Mouse (Mus musculus) heart, embryonic 15.5 days (tissue): ENCODE data around the gene Sntg2. TPM values are rescaled to one million over a fixed set of nuclear protein-coding genes. Genes with fewer than 3 reads are reported as not detected.

Experiments used
- ATAC-seq: fragments of 200-750 bp; cut with Nextera tagmentation; replicated peaks from 2 replicates; pipeline ENCODE4 v1.8.0; 2017; ENCODE audit warnings: low read depth, moderate TSS enrichment; ENCODE audit not compliant: insufficient number of reproducible peaks, insufficient read depth, low FRiP score
- H3K27ac ChIP-seq: fragments of 300-500 bp; sonication (generic); 2 replicates; pipeline ENCODE4 v1.5.1; 2015; ENCODE audit warnings: mild to moderate bottlenecking, inconsistent platforms
- H3K27me3 ChIP-seq: fragments of 300-500 bp; sonication (generic); 2 replicates; pipeline ENCODE4 v1.6.1; 2015; ENCODE audit warnings: inconsistent platforms
- H3K36me3 ChIP-seq: fragments of 300-500 bp; sonication (generic); 2 replicates; pipeline ENCODE4 v1.6.1; 2015; ENCODE audit warnings: mild to moderate bottlenecking, inconsistent platforms
- H3K4me1 ChIP-seq: fragments of 300-500 bp; sonication (generic); replicated peaks from 2 replicates; pipeline ENCODE4 v1.6.1; 2015; ENCODE audit warnings: inconsistent platforms
- H3K4me2 ChIP-seq: fragments of 300-500 bp; sonication (generic); 2 replicates; pipeline ENCODE4 v1.6.1; 2015; ENCODE audit warnings: inconsistent platforms, mild to moderate bottlenecking, moderate library complexity
- H3K4me3 ChIP-seq: fragments of 300-500 bp; sonication (generic); 2 replicates; pipeline ENCODE4 v1.5.1; 2015; ENCODE audit warnings: mild to moderate bottlenecking, inconsistent platforms
- H3K9ac ChIP-seq: fragments of 300-500 bp; sonication (generic); 2 replicates; pipeline ENCODE4 v1.6.1; 2015; ENCODE audit warnings: mild to moderate bottlenecking, inconsistent platforms
- H3K9me3 ChIP-seq: fragments of 300-500 bp; sonication (generic); replicated peaks from 2 replicates; pipeline ENCODE4 v1.6.1; 2016; ENCODE audit warnings: inconsistent platforms
- WGBS: fragments of 180-500 bp; shearing (Covaris S2); methylation state at CpG from one replicate; pipeline ENCODE4 v1.1.7; 2015; ENCODE audit warnings: mixed read lengths; 5-methylcytosine and 5-hydroxymethylcytosine counted together
- polyA plus RNA-seq: library from polyadenylated mRNA; unstranded; fragments of >200 nt; fragmentation: Nextera tagmentation; extraction: Ambion mirVana; gene quantifications from 2 replicates; pipeline ENCODE4 v1.2.1, GENCODE M21; 2015

Sntg2 gene
- polyA plus RNA-seq, 1 experiment from 2014 or later: 5.0 TPM

GRCm38 (mm10) chr12:30200621-30201020 lies 172.6 kb downstream of the Sntg2 start:
- 86% methylated on average over 7 of the region's 7 CpGs for WGBS
- H3K27me3 ChIP-seq: no peaks in the 10 kb centered on the region
- no peak overlapping the region for H3K9ac ChIP-seq
- H3K27ac ChIP-seq: no peak overlapping the region
- no peak overlapping the region for H3K4me3 ChIP-seq
- no peaks in the 10 kb centered on the region for H3K36me3 ChIP-seq
- peaks cover 12% of the 10 kb centered on the region; the same call in 1 of the 2 replicates for H3K4me1 ChIP-seq
- no peaks in the 10 kb centered on the region for H3K9me3 ChIP-seq
- no peak for ATAC-seq
- H3K4me2 ChIP-seq: no peak overlapping the region

- no peak overlapping the region for H3K9ac ChIP-seq
- no peaks in the 10 kb centered on the region for H3K27me3 ChIP-seq
- H3K4me2 ChIP-seq: no peak overlapping the region
- H3K4me3 ChIP-seq: no peak overlapping the region
- ATAC-seq: no peak
- H3K27ac ChIP-seq: no peak overlapping the region
- 18% methylated on average over 2 of the region's 2 CpGs for WGBS
- H3K9me3 ChIP-seq: no peaks in the 10 kb centered on the region
- H3K4me1 ChIP-seq: peaks cover 8% of the 10 kb centered on the region; the same call in 1 of the 2 replicates
- no peaks in the 10 kb centered on the region for H3K36me3 ChIP-seq
These were observed 173.4 kb downstream of the Sntg2 start for GRCm38 (mm10) chr12:30199735-30200134.

- H3K9me3 ChIP-seq: no peaks in the 10 kb centered on the region
- ATAC-seq: no peak
These were observed 174.9 kb downstream of the Sntg2 start for GRCm38 (mm10) chr12:30198250-30198649.

GRCm38 (mm10) chr12:30181721-30182120 lies 191.5 kb downstream of the Sntg2 start:
- Histone ChIP-seq H3K27me3 (no peaks in the 10 kb centered on the region), H3K9ac (no peak overlapping the region), H3K9me3 (no peaks in the 10 kb centered on the region), H3K36me3 (no peaks in the 10 kb centered on the region), H3K4me1 (no peaks in the 10 kb centered on the region), H3K27ac (no peak overlapping the region), H3K4me3 (no peak overlapping the region), H3K4me2 (no peak overlapping the region)
- ATAC-seq: no peak
- WGBS: 78% methylated on average over 3 of the region's 3 CpGs

More at GRCm38 (mm10) chr12:30198250-30198649, 174.9 kb downstream of the Sntg2 start:
- 70% methylated on average over 1 of the region's 1 CpGs for WGBS
- no peak overlapping the region for H3K4me2 ChIP-seq
- H3K4me1 ChIP-seq: peaks cover 7% of the 10 kb centered on the region; the same call in 1 of the 2 replicates
- H3K27ac ChIP-seq: no peak overlapping the region
- no peak overlapping the region for H3K4me3 ChIP-seq
- no peaks in the 10 kb centered on the region for H3K27me3 ChIP-seq
- no peaks in the 10 kb centered on the region for H3K36me3 ChIP-seq
- no peak overlapping the region for H3K9ac ChIP-seq

- no peaks in the 10 kb centered on the region for H3K36me3 ChIP-seq
- no peak for ATAC-seq
- no peaks in the 10 kb centered on the region for H3K4me1 ChIP-seq
- no peaks in the 10 kb centered on the region for H3K27me3 ChIP-seq
- H3K27ac ChIP-seq: no peak overlapping the region
- H3K4me2 ChIP-seq: no peak overlapping the region
- no peak overlapping the region for H3K4me3 ChIP-seq
- 61% methylated on average over 1 of the region's 1 CpGs for WGBS
- H3K9me3 ChIP-seq: no peaks in the 10 kb centered on the region
- no peak overlapping the region for H3K9ac ChIP-seq
These were observed 193.6 kb downstream of the Sntg2 start for GRCm38 (mm10) chr12:30179623-30180022.

GRCm38 (mm10) chr12:30177966-30178365 lies 195.2 kb downstream of the Sntg2 start:
- no peak overlapping the region for H3K9ac ChIP-seq
- H3K4me1 ChIP-seq: no peaks in the 10 kb centered on the region
- ATAC-seq: no peak
- no peak overlapping the region for H3K4me2 ChIP-seq
- WGBS: 73% methylated on average over 6 of the region's 6 CpGs
- no peak overlapping the region for H3K4me3 ChIP-seq
- H3K36me3 ChIP-seq: no peaks in the 10 kb centered on the region
- no peaks in the 10 kb centered on the region for H3K9me3 ChIP-seq
- H3K27me3 ChIP-seq: no peaks in the 10 kb centered on the region
- no peak overlapping the region for H3K27ac ChIP-seq

GRCm38 (mm10) chr12:30177529-30177928 lies 195.6 kb downstream of the Sntg2 start:
- 89% methylated on average over 2 of the region's 2 CpGs for WGBS
- Histone ChIP-seq H3K36me3 (no peaks in the 10 kb centered on the region), H3K27me3 (no peaks in the 10 kb centered on the region), H3K4me3 (no peak overlapping the region), H3K4me1 (no peaks in the 10 kb centered on the region), H3K9me3 (no peaks in the 10 kb centered on the region), H3K9ac (no peak overlapping the region), H3K4me2 (no peak overlapping the region), H3K27ac (no peak overlapping the region)
- ATAC-seq: no peak

GRCm38 (mm10) chr12:30168491-30168890 lies 204.7 kb downstream of the Sntg2 start:
- Histone ChIP-seq H3K4me1 (peaks cover 13% of the 10 kb centered on the region), H3K27me3 (no peaks in the 10 kb centered on the region), H3K27ac (peak overlapping the region; percentile 75), H3K4me3 (no peak overlapping the region), H3K4me2 (no peak overlapping the region), H3K9me3 (no peaks in the 10 kb centered on the region), H3K9ac (no peak overlapping the region), H3K36me3 (no peaks in the 10 kb centered on the region)
- 48% methylated on average over 3 of the region's 3 CpGs for WGBS
- ATAC-seq: no peak

- Histone ChIP-seq H3K4me2 (no peak overlapping the region), H3K4me1 (peaks cover 26% of the 10 kb centered on the region), H3K4me3 (no peak overlapping the region), H3K36me3 (no peaks in the 10 kb centered on the region), H3K9ac (no peak overlapping the region), H3K27me3 (no peaks in the 10 kb centered on the region), H3K9me3 (no peaks in the 10 kb centered on the region), H3K27ac (no peak overlapping the region)
- 79% methylated on average over 5 of the region's 5 CpGs for WGBS
- no peak for ATAC-seq
These were observed 208.6 kb downstream of the Sntg2 start for GRCm38 (mm10) chr12:30164538-30164937.

GRCm38 (mm10) chr12:30164005-30164404 lies 209.2 kb downstream of the Sntg2 start:
- no peaks in the 10 kb centered on the region for H3K27me3 ChIP-seq
- H3K27ac ChIP-seq: no peak overlapping the region
- no peak overlapping the region for H3K9ac ChIP-seq
- WGBS: 89% methylated on average over 6 of the region's 6 CpGs
- H3K4me2 ChIP-seq: no peak overlapping the region
- H3K36me3 ChIP-seq: no peaks in the 10 kb centered on the region
- ATAC-seq: no peak
- H3K4me1 ChIP-seq: peaks cover 28% of the 10 kb centered on the region
- no peaks in the 10 kb centered on the region for H3K9me3 ChIP-seq
- H3K4me3 ChIP-seq: no peak overlapping the region

GRCm38 (mm10) chr12:30161731-30162406 lies 211.3 kb downstream of the Sntg2 start:
- Histone ChIP-seq H3K4me3 (no peak overlapping the region), H3K4me2 (no peak overlapping the region), H3K27ac (no peak overlapping the region), H3K9me3 (no peaks in the 10 kb centered on the region), H3K36me3 (no peaks in the 10 kb centered on the region), H3K4me1 (peaks cover 19% of the 10 kb centered on the region), H3K9ac (no peak overlapping the region), H3K27me3 (no peaks in the 10 kb centered on the region)
- ATAC-seq: no peak
- WGBS: 70% methylated on average over 5 of the region's 5 CpGs

GRCm38 (mm10) chr12:30160475-30160874 lies 212.7 kb downstream of the Sntg2 start:
- Histone ChIP-seq H3K4me3 (no peak overlapping the region), H3K4me1 (peaks cover 19% of the 10 kb centered on the region), H3K4me2 (no peak overlapping the region), H3K9ac (no peak overlapping the region), H3K27ac (peak overlapping the region; percentile 82), H3K9me3 (no peaks in the 10 kb centered on the region), H3K27me3 (no peaks in the 10 kb centered on the region), H3K36me3 (no peaks in the 10 kb centered on the region)
- 49% methylated on average over 3 of the region's 3 CpGs for WGBS
- peak; percentile 84 for ATAC-seq
